8 mouse cellular contexts compared by ENCODE assay signal in the genomic region with DNA sequence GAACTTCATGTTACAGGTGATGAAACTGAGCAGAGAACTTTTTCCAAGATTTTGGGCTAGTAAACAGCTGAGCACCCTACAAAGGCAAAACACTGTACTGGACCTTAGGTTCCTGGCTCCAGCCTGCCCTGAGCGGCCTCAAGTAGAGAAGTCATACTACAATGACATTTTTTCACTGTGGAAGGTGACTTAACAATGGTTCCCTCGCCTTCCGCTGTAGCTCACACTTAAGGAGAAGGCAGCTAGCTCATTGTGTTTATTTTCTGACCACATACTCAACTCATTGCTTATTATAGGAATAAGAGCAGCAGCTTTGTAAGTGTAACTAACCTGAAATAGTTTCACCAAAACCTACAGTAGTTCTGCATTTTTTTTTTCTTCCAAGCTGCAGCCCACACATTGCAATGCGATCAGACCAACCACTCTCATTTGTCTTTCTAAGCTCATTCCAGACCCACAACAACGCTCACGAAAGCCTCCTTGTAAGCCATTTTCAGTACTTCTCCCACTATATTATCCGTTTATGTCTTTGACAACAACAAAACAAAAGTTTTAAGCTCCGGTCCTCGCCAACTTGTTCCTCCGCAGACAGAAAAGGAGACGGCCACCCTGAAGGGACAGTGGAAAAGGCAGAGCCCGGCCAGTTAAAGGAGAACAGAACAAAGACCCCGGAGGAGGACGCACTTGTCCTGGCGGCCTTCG. TPM values are rescaled to one million over a fixed set of nuclear protein-coding genes. Genes with fewer than 3 reads are reported as not detected.
A peak's percentile ranks its signal among the peaks of the same experiment; 100 is the strongest.
DNase-seq lines count a peak whose midpoint lies in the region; ATAC-seq and TF ChIP-seq lines count a peak whose summit lies in the region.

No protein-coding gene starts in this region.

- TF ChIP-seq CTCF in left cerebral cortex, adult 2 months (IDR thresholded peaks at IDR 0.05), result no peak
- TF ChIP-seq CTCF in Patski (IDR thresholded peaks at IDR 0.05), result no peak

- H3K27ac ChIP-seq in left cerebral cortex, adult 2 months, result peak overlapping the region; percentile 92
- peak overlapping the region; percentile 97 for H3K27ac ChIP-seq in forebrain, embryonic 10.5 days
- peak overlapping the region; percentile 81 for H3K27ac ChIP-seq in intestine, embryonic 16.5 days (ENCODE audit: low read length)
- peak overlapping the region; percentile 91 for H3K27ac ChIP-seq in midbrain, embryonic 12.5 days (replicated peaks)

- intact Hi-C loops in left cerebral cortex, adult 2 months (cut with DNase I), result loop anchor here (2.0 to 10.0 kb wide), 2 partner anchors 541 to 1065 kb away; a partner anchor contains a TSS
- intact Hi-C loops in left cerebral cortex, postnatal 4 days (cut with DNase I), result no loop called here

- CTCF ChIA-PET in Patski (lab: Charles Lee), result no interaction called here

- H3K36me3 ChIP-seq in forebrain, embryonic 10.5 days (replicated peaks), result peaks cover 5% of the 10 kb centered on the region; the same call in 1 of the 2 replicates
- H3K36me3 ChIP-seq in intestine, embryonic 16.5 days (ENCODE audit: control insufficient read depth, insufficient read depth, low read length), result no peaks in the 10 kb centered on the region
- no peaks in the 10 kb centered on the region for H3K36me3 ChIP-seq in midbrain, embryonic 12.5 days

- no peak for DNase-seq in left cerebral cortex, adult 2 months (ENCODE audit: extremely low spot score in 1 of 2, low spot score in 2 of 2)
- no peak for DNase-seq in left cerebral cortex, postnatal 4 days
- no peak for DNase-seq in Patski (ENCODE audit: low read depth, low spot score)
- DNase-seq in forebrain, embryonic 10.5 days (ENCODE audit: extremely low spot score, low spot score), result peak; percentile 24
- no peak for DNase-seq in layer of hippocampus, postnatal 10 days (ENCODE audit: low spot score in 2 of 2)
- DNase-seq in urinary bladder, postnatal 4 days (ENCODE audit: low spot score in 2 of 2), result no peak

- H3K9me3 ChIP-seq in forebrain, embryonic 10.5 days, result no peaks in the 10 kb centered on the region; the same call in 1 of the 2 replicates
- no peaks in the 10 kb centered on the region for H3K9me3 ChIP-seq in intestine, embryonic 16.5 days (ENCODE audit: control insufficient read depth, low read length)
- no peaks in the 10 kb centered on the region for H3K9me3 ChIP-seq in midbrain, embryonic 12.5 days

- peak overlapping the region; percentile 57 for H3K4me2 ChIP-seq in intestine, embryonic 16.5 days (ENCODE audit: low read depth, low read length)
- H3K4me2 ChIP-seq in midbrain, embryonic 12.5 days (replicated peaks), result peak overlapping the region; percentile 61

- POLR2A ChIA-PET in Patski (lab: Charles Lee), result no interaction called here

- H3K4me3 ChIP-seq in left cerebral cortex, adult 2 months, result peak overlapping the region; percentile 89
- H3K4me3 ChIP-seq in forebrain, embryonic 10.5 days, result peak overlapping the region; percentile 78
- H3K4me3 ChIP-seq in intestine, embryonic 16.5 days (ENCODE audit: low read length), result peak overlapping the region; percentile 68
- H3K4me3 ChIP-seq in midbrain, embryonic 12.5 days, result peak overlapping the region; percentile 81

- peak; percentile 11 for ATAC-seq in Patski
- peak; percentile 22 for ATAC-seq in intestine, embryonic 16.5 days
- peak; percentile 13 for ATAC-seq in midbrain, embryonic 12.5 days (ENCODE audit: low FRiP score, low read depth)

- no peaks in the 10 kb centered on the region for H3K27me3 ChIP-seq in Patski
- no peaks in the 10 kb centered on the region for H3K27me3 ChIP-seq in forebrain, embryonic 10.5 days (ENCODE audit: poor library complexity, severe bottlenecking)
- H3K27me3 ChIP-seq in intestine, embryonic 16.5 days (replicated peaks; ENCODE audit: control insufficient read depth, insufficient read depth, low read length), result no peaks in the 10 kb centered on the region
- H3K27me3 ChIP-seq in midbrain, embryonic 12.5 days, result no peaks in the 10 kb centered on the region

- in situ Hi-C loops in Patski (cut with MboI; ENCODE audit: low pct_unique_long_range_greater_than_20kb), result no loop called here

- H3K4me1 ChIP-seq in forebrain, embryonic 10.5 days, result peaks cover 13% of the 10 kb centered on the region
- H3K4me1 ChIP-seq in intestine, embryonic 16.5 days (ENCODE audit: control insufficient read depth, insufficient read depth, low read length), result 0 out of 2 replicates have a peak, but pooled peaks cover 2% of the 10 kb centered on the region
- H3K4me1 ChIP-seq in midbrain, embryonic 12.5 days, result peaks cover 4% of the 10 kb centered on the region; the same call in 1 of the 2 replicates

- peak overlapping the region; percentile 87 for H3K9ac ChIP-seq in intestine, embryonic 16.5 days (ENCODE audit: low read depth, low read length)
- peak overlapping the region; percentile 83 for H3K9ac ChIP-seq in midbrain, embryonic 12.5 days (replicated peaks)

- 2% methylated on average over 16 of the region's 16 CpGs for WGBS in forebrain, embryonic 10.5 days
- 2% methylated on average over 16 of the region's 16 CpGs for WGBS in intestine, embryonic 16.5 days
- WGBS in midbrain, embryonic 12.5 days, result 2% methylated on average over 16 of the region's 16 CpGs

RNA-seq across cellular contexts. Expression of a gene that starts 0.8 kb away (rescaled TPM):
- 10 to 100 TPM; 25.7 to 36.4 TPM for total RNA-seq in left cerebral cortex, adult 2 months (2021)
- 10 to 100 TPM; 33.1 to 42.2 TPM for total RNA-seq in left cerebral cortex, postnatal 4 days (2021)
- polyA plus RNA-seq in Patski (2021), result 9.8 TPM
- 19.1 and 20.2 TPM in 2 replicates for polyA plus RNA-seq in forebrain, embryonic 10.5 days (2016; fragmentation: Nextera tagmentation; extraction: Ambion mirVana)
- 8.8 TPM in 2 replicates for polyA plus RNA-seq in intestine, embryonic 16.5 days (2015; fragmentation: Nextera tagmentation; extraction: Ambion mirVana)
- 21.1 and 24.1 TPM in 2 replicates for polyA plus RNA-seq in midbrain, embryonic 12.5 days (2016; fragmentation: Nextera tagmentation; extraction: Ambion mirVana)
- 10 to 100 TPM; 30.4 to 32.6 TPM for total RNA-seq in layer of hippocampus, postnatal 10 days (2021)
